Mouse (Mus musculus) thymus, postnatal 36 days (tissue): ENCODE measurements around the gene Arhgap23.
A peak's percentile ranks its signal among the peaks of the same experiment; 100 is the strongest.

Experiments
- DNase-seq, 2 experiments: peaks; one replicate each; pipeline ENCODE4 v3.0.0; 2022; ENCODE audit warnings: mixed read lengths in 2 of 2

Arhgap23 gene

DNA sequence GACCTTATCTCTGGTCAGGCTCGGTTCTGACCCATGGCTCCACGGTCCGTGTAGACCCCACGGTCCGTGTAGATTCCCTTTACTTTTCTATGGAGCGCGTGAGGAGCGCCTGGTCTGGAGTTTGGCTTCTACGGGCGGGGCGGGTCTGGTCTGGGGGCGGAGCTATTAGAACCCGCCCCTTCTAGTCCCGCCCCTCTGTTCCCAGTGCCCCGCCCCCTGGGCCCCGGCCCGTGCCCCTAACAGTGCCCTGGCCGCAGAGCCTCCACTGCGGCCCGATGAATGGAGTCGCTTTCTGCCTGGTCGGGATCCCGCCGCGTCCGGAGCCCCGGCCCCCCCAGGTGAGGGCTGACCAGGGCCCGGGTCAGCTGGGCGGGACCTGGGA lies at the start of gene Arhgap23:
Arhgap23 (plus strand) TSS at position 204 of the 382 bp plus-strand sequence.
- no peak for DNase-seq

DNA sequence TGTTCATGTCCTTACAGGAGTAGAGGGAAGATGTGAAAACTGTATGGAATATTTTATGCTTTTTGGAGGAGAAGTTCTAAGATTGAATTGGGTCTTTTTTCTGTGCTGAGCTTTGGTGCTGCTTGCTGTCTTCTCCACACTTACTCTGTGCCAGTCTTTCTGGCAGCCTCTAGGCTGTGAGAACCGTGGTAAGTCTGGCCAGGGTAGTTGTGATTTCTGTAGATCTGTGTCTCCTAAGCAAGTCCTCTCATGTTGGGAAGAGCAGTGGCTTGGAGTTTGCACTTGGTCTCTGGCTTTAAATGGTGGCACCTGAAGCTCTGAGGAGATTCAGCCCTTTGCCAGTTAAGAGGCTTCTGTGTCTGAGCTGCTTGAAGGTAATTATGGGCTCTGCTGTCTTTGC lies 49.8 kb upstream of the Arhgap23 start:
- DNase-seq: no peak

DNA sequence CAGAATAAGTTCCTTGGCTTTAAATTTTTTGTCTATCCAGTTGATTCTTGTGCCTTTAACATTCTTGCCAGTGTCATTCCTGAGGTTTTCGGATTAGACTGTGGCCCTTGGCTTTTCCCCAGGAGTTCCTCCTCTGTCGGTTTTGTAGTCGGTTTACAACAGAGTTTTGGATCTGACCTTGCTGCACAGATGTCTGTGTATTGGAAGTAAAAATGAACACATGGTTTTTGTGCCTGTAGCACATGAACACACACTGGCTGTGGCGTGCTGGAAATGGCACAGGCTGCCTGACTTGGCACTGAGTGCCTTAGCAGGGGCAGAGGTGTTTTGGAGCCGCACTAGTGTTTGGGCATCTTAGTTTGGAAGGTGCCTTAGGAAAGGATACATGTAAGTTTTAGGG lies 46.8 kb upstream of the Arhgap23 start:
- no peak for DNase-seq

DNA sequence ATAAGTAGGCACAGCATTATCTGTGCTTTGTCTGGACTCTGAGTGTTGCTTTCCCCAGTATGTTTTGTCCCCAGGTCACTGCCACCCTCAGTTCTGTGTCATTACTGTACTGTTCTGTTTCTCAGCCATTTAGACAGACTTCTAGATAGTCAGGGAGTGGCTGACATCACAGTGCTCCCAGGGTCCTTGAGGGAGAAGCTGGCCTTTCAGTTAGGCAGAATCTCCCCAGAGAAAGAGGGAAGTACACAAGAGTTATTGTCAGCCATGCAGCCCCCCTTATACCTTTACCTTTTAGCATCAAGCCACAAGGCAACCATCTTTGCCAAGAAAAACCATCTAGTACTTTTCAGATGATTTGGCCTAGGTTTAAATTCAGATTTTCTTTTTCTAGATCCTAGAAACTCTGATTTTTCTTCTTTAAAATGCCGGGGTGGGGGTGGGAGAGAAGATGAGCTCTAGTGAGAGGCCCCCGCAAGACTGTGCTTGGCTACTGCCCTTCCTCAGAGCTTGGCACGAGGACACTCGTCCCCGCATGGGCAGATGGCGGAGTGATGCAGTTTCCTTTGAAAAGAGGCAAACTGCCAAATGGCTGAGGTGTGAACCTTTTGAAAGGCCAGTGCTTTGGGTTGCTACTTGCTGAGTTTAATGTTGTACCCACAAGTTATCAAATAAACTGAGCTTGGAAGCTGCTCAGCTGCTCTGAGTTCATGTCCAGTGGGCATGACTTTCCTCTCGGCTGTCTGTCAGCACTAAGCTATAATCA lies 44.8 kb upstream of the Arhgap23 start:
- no peak for DNase-seq

DNA sequence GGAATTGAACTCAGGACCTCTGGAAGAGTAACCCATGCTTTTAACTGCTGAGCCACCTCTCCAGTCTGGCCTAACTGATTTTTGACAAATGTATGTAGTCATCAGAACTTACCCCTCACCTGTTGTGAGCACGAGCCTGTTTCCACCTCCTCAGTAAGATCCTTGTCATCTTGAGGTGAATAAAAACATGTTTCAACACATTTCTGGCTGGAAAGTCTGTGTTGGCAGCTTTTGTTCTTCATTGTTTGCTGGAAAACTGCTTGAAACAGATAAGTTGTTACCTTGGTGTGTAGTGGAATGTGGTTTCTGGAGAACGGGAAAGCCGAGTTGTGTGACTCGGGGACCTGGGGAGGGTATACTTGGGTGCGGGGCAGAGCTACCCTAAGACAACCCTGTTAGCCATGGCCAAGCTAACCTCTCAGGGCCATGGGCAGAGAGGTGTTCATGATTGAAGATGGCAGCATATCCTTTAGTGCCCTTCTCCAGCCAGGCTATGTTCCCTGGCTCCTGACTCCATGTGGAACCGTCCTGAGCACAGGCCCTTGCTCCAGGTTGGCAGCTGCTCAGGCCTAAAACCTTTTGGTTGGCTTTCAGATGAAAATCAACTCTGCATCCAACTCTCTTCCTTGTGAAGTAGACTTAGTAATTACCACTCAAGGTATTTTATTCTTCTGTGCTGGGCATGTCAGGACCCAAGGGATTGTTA lies 43.0 kb upstream of the Arhgap23 start:
- no peak for DNase-seq

DNA sequence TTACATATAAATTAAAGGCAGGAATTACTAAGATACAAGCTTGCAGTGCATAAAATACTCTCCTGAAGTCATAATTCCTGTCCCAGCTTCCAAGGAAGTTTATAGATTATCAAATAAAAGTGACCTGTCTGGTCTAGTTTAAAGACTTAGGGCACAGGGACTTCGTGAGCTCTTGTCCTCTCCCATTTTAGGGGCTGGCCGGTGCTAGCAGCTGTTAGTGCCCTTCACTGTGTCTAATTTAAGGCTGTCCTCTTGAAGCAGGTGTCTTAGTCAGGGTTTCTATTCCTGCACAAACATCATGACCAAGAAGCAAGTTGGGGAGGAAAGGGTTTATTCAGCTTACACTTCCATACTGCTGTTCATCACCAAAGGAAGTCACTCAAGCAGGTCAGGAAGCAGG lies 41.9 kb upstream of the Arhgap23 start:
- no peak for DNase-seq

DNA sequence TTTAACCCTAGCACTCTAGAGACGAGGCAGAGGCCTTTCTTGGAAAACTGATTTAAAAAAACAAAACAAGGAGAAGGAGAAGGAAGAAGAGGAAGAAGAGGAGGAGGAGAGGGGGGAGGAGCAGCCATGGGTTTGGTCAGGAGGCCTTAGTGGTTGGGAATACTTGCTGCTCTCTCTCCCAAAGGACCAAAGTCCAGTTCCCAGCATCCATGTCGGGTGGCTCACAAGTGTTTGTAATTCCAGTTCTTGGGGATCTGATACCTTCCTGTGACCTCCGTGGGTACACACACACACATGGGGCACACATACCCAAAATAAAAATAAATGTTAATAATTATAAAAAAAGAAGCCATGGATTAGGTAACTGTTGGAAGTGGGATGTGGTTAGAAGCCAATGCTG lies 35.3 kb upstream of the Arhgap23 start:
- DNase-seq: no peak

DNA sequence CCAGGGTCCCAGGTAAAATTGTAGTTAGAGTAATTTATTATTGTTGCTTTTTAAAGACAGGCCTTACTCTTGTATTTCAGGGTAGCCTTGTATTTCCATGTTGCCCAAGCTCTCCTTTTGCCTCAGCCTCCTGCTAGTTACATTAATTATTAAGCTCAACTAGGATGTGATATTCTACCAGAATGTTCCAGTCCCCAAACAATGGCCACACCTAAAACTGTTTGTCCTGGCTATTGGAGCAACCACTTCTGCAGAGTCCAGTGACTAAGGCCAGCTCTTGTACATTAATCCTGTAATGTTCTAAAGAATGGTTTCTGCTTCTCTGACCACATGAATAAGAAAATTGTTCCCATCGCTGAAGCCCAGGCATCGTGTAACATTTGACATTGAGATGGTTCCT lies 32.3 kb upstream of the Arhgap23 start:
- DNase-seq: no peak

DNA sequence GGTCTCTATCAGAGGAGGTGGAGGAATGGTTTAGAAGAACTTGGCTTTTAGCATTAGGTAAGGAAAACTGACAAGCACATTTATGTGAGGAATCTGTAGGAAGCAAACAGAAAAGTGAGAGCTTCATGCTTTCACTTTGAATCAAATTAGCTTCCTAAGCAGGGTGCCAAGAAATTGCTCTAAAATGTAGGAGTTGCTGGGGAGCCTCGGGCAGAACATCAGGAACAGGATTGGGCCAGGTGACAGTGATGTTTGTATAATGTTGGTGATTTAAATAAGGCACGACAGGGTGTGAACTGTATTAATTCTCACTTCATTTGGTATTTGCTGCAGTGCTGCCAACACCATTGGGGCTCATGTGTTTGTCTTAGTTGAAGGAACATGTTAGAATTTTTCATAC lies 31.6 kb upstream of the Arhgap23 start:
- no peak for DNase-seq

DNA sequence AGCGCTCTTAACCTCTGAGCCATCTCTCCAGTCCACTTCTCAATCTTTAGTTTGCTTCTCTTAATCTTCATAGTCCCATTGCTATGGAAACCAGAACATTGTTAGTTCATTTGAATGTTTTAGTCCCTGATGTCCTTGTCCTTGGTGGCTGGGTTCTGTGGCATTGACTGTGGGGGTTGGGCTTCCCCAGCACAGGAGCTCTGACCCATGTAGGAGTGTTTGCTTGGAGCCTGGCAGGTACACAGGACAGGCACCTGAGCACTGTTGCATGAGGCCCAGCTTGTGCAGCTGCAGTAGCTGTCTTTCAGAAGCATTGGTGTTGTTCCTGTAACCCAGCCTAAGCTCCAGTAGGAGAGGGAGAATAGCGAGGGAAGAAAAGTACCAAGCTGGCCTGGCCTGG lies 27.5 kb upstream of the Arhgap23 start:
- DNase-seq: no peak

DNA sequence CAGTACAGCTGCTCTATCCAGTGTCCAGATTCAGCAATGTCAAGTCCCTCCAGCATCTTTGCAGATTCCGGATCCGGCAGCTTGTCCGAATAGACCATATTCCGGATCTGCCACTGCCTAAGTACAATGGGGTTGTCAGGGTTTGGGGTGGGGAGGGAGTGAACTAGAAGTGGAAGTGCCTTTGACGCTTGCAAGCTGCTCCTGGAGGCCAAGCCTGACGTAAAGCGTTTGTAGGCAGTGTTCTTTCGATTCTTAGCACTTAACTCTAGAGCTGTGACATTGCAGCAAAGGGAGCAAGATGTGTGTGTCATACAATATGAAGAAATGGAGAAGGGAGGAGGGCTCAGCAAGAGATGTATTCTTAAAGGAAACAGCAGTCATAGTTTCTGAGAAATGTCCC lies 26.2 kb upstream of the Arhgap23 start:
- DNase-seq: no peak

DNA sequence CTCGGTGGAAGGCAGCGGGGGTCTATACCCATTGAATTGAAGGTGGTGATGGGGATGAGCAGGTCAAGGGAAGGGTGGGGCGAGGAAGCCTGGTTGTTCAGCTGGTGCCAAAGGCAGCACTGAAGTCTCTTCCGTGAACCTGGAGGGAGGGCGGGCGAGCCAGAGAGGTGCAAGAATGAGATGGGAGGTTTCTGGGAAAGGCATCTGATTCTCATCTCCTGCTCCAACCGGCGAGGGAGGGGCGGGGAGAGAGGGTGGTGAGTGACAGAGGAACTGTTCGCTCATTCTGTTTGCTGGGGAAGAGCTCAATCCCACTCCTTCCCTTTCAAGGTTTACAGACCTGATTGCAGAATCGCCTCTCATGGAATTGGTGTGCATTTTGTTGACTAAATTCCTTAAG lies 21.7 kb upstream of the Arhgap23 start:
- no peak for DNase-seq

DNA sequence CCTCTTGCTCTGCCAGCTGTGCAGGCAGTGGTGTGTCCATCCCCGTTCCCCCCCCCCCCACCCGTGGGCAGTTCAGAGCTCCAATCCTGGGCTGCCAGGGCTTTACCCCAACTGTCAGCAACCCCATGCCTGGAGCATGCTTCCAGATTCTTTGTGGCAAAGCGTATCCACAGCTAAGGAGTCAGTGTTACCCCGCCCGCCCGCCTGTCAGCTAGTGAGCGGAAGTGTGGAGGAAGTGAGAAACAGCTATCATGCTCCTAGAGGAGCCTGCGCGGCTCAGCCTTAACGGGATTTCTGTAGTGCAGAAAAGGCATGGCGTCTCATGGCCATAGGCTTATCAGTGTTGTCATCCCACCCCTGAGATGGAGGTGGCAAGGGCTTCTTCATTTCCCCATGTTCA lies 21.2 kb upstream of the Arhgap23 start:
- no peak for DNase-seq

DNA sequence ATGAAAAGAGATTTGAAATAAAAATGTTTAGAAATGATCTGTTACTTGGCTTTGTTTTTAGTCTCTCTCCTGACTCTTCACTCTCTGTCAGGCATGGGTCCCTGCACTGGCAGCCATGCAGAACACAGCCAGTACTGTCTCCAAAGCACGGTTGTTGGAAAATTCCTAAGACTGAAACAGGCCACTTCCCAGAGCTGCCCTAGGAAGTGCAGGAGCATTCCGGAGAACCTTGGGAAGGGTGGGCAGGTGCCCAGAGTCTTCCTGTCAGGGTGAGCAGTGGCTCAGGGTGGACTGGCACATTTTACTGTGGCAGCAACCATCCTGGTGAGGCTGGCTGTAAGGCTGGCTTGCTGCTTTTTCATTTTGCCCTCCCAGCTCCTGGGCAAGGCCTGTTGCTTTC lies 16.8 kb upstream of the Arhgap23 start:
- no peak for DNase-seq

DNA sequence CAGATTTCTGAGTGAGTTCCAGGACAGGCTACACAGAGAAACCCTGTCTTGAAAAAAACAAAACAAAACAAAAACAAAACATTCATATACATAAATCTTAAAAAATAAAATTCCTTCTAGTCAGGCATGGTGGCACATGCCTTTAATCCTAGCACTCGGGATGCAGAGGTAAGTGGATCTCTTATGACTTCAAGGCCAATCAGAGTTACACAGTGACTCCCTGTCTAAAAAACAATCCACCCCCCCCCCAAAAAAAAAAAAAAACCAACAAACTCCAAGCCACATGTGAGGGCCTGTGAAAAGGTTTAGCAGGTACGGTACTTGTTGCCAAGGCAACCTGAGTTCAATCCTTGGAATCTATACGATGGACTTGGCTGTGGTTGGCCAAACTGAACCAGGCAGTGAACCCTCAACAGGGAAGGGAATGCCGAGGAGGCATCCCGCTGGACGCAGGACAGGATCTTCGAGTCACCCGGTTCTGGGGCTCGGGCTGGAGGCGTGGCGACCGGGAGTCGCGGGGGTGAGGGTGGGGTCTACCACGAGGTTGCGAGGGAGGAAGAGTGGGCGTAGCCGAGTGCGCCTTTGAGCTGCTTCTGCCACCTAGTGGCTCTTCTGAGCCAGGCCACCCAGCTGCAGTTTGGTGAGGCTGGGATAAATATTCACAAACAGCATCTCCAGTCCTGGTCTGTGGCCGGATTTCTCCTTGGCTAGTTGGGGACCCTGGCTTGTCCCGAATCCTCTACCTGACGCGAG lies 15.2 kb upstream of the Arhgap23 start:
- peak; percentile 80 to 85 for DNase-seq

DNA sequence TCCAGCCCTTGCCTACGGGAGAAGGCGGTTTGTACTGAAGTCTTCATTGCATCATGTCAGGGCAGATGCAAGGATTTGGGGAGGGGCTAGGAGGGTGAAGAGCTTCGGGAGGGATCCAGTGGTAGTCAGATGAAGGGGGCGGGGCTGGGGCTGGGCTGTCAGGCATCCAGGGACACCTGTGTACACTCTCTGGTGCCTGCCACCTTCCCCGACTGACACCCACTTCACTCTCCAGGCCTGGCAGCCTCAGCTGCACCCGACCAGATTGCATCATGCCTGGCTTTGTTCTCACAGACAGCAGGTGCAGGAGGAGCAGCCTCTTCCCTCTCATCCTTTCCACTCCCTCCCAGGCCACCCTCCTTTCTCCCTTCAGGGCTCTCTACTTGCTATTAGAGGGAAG lies 14.3 kb upstream of the Arhgap23 start:
- peak; percentile 55 to 81 for DNase-seq

DNA sequence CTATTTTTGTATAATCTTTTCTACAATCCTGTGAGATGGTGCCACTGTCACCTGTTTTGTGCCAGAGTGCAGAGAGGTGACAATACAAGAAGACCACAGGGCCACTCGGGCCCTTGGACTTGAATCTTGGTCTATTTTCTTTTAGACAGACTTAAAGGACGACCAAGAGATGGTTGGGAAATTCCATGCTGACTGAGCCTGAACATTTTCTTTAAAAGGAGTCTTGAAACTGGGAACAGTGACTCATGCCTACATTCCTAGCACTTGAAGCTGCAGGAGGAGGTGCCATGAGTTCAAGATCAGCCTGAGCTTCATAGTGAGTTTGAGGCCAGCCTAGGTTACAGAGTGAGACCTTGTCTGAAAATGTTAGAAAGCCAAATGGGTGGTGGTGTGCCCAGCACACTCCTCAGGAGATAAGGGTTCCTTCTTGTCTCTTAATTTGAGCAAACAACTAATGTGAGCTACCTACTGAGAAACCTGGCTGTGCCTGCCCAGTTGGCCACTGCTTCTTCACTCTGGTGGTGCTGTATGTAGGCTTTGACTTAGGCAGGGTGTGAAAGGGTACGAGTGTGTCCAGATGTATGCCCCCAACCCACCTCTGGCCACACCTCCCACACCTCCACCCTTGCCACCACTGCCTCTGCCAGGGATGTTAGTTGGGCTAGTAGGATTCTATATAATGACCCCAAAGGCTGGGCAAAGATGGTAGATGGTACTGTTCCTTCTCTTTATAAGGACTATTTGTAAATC lies 13.5 kb upstream of the Arhgap23 start:
- no peak for DNase-seq

DNA sequence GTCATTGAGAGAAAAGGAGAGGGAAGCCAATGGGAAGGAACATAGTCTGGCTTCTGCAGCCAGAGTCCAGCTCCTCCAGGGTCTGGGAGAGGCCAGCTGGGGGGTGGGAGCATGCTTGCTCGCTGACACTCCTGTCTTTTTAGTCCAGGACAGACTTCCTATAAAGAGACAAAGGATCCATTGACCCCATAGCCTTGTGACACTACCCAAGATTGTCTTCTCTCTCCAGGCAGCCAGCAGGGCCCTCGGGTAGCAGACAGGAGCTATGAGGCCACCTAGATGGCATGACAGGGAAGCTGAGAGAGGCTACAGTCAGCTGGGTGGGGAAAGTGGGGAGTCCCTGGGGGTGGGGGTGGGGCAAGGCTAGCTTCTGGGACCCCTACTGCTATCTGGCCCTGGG lies 12.6 kb upstream of the Arhgap23 start:
- DNase-seq: no peak

DNA sequence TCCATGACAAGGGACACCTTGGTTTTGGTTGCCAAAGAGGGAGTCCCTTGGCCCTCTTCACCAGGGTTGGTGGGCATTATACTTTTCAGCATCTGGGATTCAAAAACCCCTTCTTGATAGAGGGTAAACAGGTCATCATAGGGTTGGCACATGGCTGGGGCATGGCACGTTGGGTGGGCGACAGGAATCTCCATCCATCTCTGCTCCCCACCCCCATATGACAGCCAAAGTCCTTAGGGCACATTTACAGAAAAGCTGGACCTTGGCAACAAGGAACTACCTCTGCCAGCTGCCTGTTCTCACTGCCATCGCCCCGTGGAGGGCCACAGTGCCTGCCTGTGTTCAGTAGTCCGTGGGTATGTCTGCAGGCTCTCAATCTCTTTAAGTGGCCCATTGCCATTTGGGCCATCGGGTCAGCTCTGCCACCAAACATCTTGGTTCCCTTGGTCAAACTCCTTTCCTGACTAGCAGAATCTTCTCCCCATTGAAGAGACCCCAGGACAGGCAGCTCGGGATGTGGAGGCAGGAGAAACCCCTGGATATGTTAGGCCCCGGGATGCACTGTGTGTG lies 11.6 kb upstream of the Arhgap23 start:
- no peak for DNase-seq

DNA sequence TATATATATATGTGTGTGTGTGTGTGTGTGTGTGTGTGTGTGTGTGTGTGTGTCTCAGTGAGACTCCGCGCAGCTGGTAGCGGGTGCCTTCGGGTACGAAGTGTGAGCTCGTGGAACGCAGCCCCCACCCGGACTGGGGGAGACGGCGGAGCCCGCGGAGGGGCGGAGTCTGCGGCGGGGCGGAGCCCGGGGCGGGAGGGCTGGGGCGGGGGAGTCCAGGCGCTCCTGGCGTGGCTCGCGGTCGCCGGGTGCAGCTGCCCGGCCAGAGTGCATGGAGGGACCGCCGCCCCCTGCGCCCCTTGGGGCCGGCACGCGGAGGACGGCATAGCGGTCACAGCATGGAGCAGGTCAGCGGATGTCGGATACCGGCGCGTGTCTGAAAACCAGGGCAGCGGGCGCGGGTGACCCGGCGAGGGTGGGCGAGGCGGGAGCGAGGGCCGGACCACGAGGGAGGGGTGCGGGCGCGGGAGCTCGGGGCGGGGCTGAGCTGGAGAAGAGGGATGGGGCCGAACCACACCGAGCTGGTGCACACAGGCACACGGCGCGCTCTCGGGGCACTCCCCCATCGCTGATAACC lies 11.1 kb upstream of the Arhgap23 start:
- DNase-seq: peak; percentile 57 to 73

DNA sequence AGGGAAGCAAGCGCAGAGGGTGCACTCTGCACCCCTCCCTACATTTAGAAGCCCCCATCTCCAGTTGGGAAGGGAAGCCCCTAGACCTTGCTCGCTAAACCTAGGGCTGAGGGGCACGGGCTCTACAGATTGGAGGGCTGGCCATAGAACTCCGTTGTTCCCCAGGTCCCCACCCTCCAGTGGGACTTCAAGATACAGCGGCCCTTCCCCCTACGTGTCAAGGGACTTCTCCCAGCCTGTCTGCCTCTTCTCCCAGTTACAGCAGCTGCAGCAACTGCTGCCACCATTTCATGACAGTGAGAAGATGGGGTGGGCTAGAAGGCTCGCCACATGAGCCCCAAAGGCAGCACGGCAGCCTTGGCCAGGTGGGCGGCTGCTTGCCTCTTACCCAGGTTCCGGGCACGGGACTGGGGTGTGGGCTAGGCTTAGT lies 10.6 kb upstream of the Arhgap23 start:
- DNase-seq: no peak
